Mouse (Mus musculus): ENCODE results near the gene Flvcr1. TPM values are rescaled to one million over a fixed set of nuclear protein-coding genes. Genes with fewer than 3 reads are reported as not detected.

Flvcr1 gene
- total and polyA plus RNA-seq, 3 experiments: 4.2 to 4.7 (median 4.6) TPM

- H3K79me2 ChIP-seq (replicated peaks; ENCODE audit: control insufficient read depth, insufficient read depth, low read length): no peaks in the 10 kb centered on the region
- no peaks in the 10 kb centered on the region for H3K36me3 ChIP-seq (ENCODE audit: control insufficient read depth, insufficient read depth, low read length)
- H3K4me3 ChIP-seq: no peak overlapping the region
- WGBS: 78% methylated on average over 3 of the region's 3 CpGs
- H3K27me3 ChIP-seq (ENCODE audit: control insufficient read depth, insufficient read depth, low read length): no peaks in the 10 kb centered on the region
- intact Hi-C loops (cut with DNase I): no loop called here
- no peak for DNase-seq
- no peaks in the 10 kb centered on the region for H3K4me1 ChIP-seq (ENCODE audit: control insufficient read depth, insufficient read depth, low read length)
- H3K27ac ChIP-seq: no peak overlapping the region
- TF ChIP-seq EP300 (IDR thresholded peaks at IDR 0.05; ENCODE audit: insufficient read depth, low read depth, low read length) (no peak), CTCF (IDR thresholded peaks at IDR 0.05) (no peak), POLR2A (IDR thresholded peaks at IDR 0.05; ENCODE audit: insufficient read depth, low read depth, low read length) (no peak)
- H3K9ac ChIP-seq (ENCODE audit: low read depth, low read length): no peak overlapping the region
Observed at GRCm38 (mm10) chr1:191053555-191053954, 27.6 kb upstream of the Flvcr1 start.

GRCm38 (mm10) chr1:191046231-191046824 lies 20.4 kb upstream of the Flvcr1 start:
- Histone ChIP-seq H3K27ac (no peak overlapping the region), H3K9ac (ENCODE audit: low read depth, low read length) (no peak overlapping the region), H3K79me2 (replicated peaks; ENCODE audit: control insufficient read depth, insufficient read depth, low read length) (no peaks in the 10 kb centered on the region), H3K36me3 (ENCODE audit: control insufficient read depth, insufficient read depth, low read length) (no peaks in the 10 kb centered on the region), H3K27me3 (ENCODE audit: control insufficient read depth, insufficient read depth, low read length) (no peaks in the 10 kb centered on the region), H3K4me3 (no peak overlapping the region), H3K4me1 (ENCODE audit: control insufficient read depth, insufficient read depth, low read length) (no peaks in the 10 kb centered on the region)
- DNase-seq: no peak
- 72% methylated on average over 7 of the region's 7 CpGs for whole genome bisulfite sequencing
- TF ChIP-seq CTCF (IDR thresholded peaks at IDR 0.05): no peak
- no peak for TF ChIP-seq EP300 (IDR thresholded peaks at IDR 0.05; ENCODE audit: insufficient read depth, low read depth, low read length)
- TF ChIP-seq POLR2A (IDR thresholded peaks at IDR 0.05; ENCODE audit: insufficient read depth, low read depth, low read length): no peak
- intact Hi-C loops (cut with DNase I): no loop called here

GRCm38 (mm10) chr1:191045264-191045663 lies 19.3 kb upstream of the Flvcr1 start:
- intact Hi-C loops (cut with DNase I): no loop called here
- no peak overlapping the region for H3K27ac ChIP-seq
- 96% methylated on average over 2 of the region's 2 CpGs for WGBS

GRCm38 (mm10) chr1:191042688-191043087 lies 16.7 kb upstream of the Flvcr1 start:
- H3K4me3 ChIP-seq: no peak overlapping the region
- H3K27me3 ChIP-seq (ENCODE audit: control insufficient read depth, insufficient read depth, low read length): no peaks in the 10 kb centered on the region
- no peak overlapping the region for H3K27ac ChIP-seq
- H3K9ac ChIP-seq (ENCODE audit: low read depth, low read length): no peak overlapping the region
- no peaks in the 10 kb centered on the region for H3K36me3 ChIP-seq (ENCODE audit: control insufficient read depth, insufficient read depth, low read length)
- 61% methylated on average over 3 of the region's 3 CpGs for WGBS
- H3K79me2 ChIP-seq (replicated peaks; ENCODE audit: control insufficient read depth, insufficient read depth, low read length): no peaks in the 10 kb centered on the region
- TF ChIP-seq EP300 (IDR thresholded peaks at IDR 0.05; ENCODE audit: insufficient read depth, low read depth, low read length) (no peak), CTCF (IDR thresholded peaks at IDR 0.05) (no peak), POLR2A (IDR thresholded peaks at IDR 0.05; ENCODE audit: insufficient read depth, low read depth, low read length) (no peak)
- intact Hi-C loops (cut with DNase I): no loop called here
- no peaks in the 10 kb centered on the region for H3K4me1 ChIP-seq (ENCODE audit: control insufficient read depth, insufficient read depth, low read length)
- no peak for DNase-seq

More at GRCm38 (mm10) chr1:191045264-191045663, 19.3 kb upstream of the Flvcr1 start:
- H3K4me1 ChIP-seq (ENCODE audit: control insufficient read depth, insufficient read depth, low read length): no peaks in the 10 kb centered on the region
- TF ChIP-seq POLR2A (IDR thresholded peaks at IDR 0.05; ENCODE audit: insufficient read depth, low read depth, low read length) (no peak), CTCF (IDR thresholded peaks at IDR 0.05) (no peak), EP300 (IDR thresholded peaks at IDR 0.05; ENCODE audit: insufficient read depth, low read depth, low read length) (no peak)
- no peak for DNase-seq
- H3K36me3 ChIP-seq (ENCODE audit: control insufficient read depth, insufficient read depth, low read length): no peaks in the 10 kb centered on the region
- H3K9ac ChIP-seq (ENCODE audit: low read depth, low read length): no peak overlapping the region
- no peak overlapping the region for H3K4me3 ChIP-seq
- no peaks in the 10 kb centered on the region for H3K79me2 ChIP-seq (replicated peaks; ENCODE audit: control insufficient read depth, insufficient read depth, low read length)
- H3K27me3 ChIP-seq (ENCODE audit: control insufficient read depth, insufficient read depth, low read length): no peaks in the 10 kb centered on the region

- no peaks in the 10 kb centered on the region for H3K79me2 ChIP-seq (replicated peaks; ENCODE audit: control insufficient read depth, insufficient read depth, low read length)
- H3K4me3 ChIP-seq: no peak overlapping the region
- TF ChIP-seq CTCF (IDR thresholded peaks at IDR 0.05) (no peak), EP300 (IDR thresholded peaks at IDR 0.05; ENCODE audit: insufficient read depth, low read depth, low read length) (no peak), POLR2A (IDR thresholded peaks at IDR 0.05; ENCODE audit: insufficient read depth, low read depth, low read length) (no peak)
- no peak overlapping the region for H3K27ac ChIP-seq
- H3K9ac ChIP-seq (ENCODE audit: low read depth, low read length): no peak overlapping the region
- DNase-seq: no peak
- intact Hi-C loops (cut with DNase I): no loop called here
- no peaks in the 10 kb centered on the region for H3K36me3 ChIP-seq (ENCODE audit: control insufficient read depth, insufficient read depth, low read length)
- H3K4me1 ChIP-seq (ENCODE audit: control insufficient read depth, insufficient read depth, low read length): no peaks in the 10 kb centered on the region
- no peaks in the 10 kb centered on the region for H3K27me3 ChIP-seq (ENCODE audit: control insufficient read depth, insufficient read depth, low read length)
- 68% methylated on average over 5 of the region's 5 CpGs for WGBS
Observed at GRCm38 (mm10) chr1:191042106-191042505, 16.1 kb upstream of the Flvcr1 start.

- no peak overlapping the region for H3K27ac ChIP-seq
- H3K27me3 ChIP-seq (ENCODE audit: control insufficient read depth, insufficient read depth, low read length): no peaks in the 10 kb centered on the region
- intact Hi-C loops (cut with DNase I): no loop called here
- no peaks in the 10 kb centered on the region for H3K36me3 ChIP-seq (ENCODE audit: control insufficient read depth, insufficient read depth, low read length)
- DNase-seq: no peak
- no peak for TF ChIP-seq CTCF (IDR thresholded peaks at IDR 0.05)
- no peak for TF ChIP-seq EP300 (IDR thresholded peaks at IDR 0.05; ENCODE audit: insufficient read depth, low read depth, low read length)
- no peak for TF ChIP-seq POLR2A (IDR thresholded peaks at IDR 0.05; ENCODE audit: insufficient read depth, low read depth, low read length)
- no peaks in the 10 kb centered on the region for H3K4me1 ChIP-seq (ENCODE audit: control insufficient read depth, insufficient read depth, low read length)
- H3K9ac ChIP-seq (ENCODE audit: low read depth, low read length): no peak overlapping the region
- H3K4me3 ChIP-seq: no peak overlapping the region
- H3K79me2 ChIP-seq (replicated peaks; ENCODE audit: control insufficient read depth, insufficient read depth, low read length): no peaks in the 10 kb centered on the region
Observed at GRCm38 (mm10) chr1:191041352-191041751, 15.4 kb upstream of the Flvcr1 start.
